Mouse (Mus musculus): ENCODE measurements around the gene Tmx1. TPM values are rescaled to one million over a fixed set of nuclear protein-coding genes. Genes with fewer than 3 reads are reported as not detected.

Tmx1 gene
- polyA plus RNA-seq (2015; fragmentation: Nextera tagmentation; extraction: Ambion mirVana), result 100 and 107 TPM in 2 replicates

- DNase-seq (ENCODE audit: low spot score), result peak; percentile 94
Observed at GRCm38 (mm10) chr12:70452726-70453645, at the start of gene Tmx1. Gene Tmx1, plus strand, starts transcription at chr12:70453095.

GRCm38 (mm10) chr12:70404327-70404726 is 48.6 kb upstream of the Tmx1 start:
- no peak for DNase-seq (ENCODE audit: low spot score)

DNA sequence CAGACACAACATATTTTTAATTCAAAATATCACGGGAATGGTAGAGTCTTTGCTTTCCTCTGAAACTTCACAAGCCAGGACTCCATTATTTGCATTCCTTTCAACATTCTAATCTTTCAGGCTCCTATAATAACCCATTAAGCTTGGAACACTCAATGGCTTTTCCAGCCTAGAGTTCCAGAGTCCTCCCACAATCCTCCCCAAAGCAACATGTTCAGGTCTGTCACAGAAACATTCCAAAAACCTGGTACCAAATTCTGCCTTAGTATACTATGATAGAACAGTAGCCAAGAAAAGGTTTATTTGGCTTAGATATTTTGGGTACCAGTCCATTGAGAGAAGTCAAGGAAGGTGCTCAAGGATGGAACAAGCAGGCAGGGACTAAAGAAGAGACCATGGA is 44.5 kb upstream of the Tmx1 start:
- no peak for DNase-seq (ENCODE audit: low spot score)

- no peak for DNase-seq (ENCODE audit: low spot score)
Observed at GRCm38 (mm10) chr12:70409600-70409999, 43.3 kb upstream of the Tmx1 start.

- DNase-seq (ENCODE audit: low spot score), result no peak
Observed at GRCm38 (mm10) chr12:70420216-70420615, 32.7 kb upstream of the Tmx1 start.

DNA sequence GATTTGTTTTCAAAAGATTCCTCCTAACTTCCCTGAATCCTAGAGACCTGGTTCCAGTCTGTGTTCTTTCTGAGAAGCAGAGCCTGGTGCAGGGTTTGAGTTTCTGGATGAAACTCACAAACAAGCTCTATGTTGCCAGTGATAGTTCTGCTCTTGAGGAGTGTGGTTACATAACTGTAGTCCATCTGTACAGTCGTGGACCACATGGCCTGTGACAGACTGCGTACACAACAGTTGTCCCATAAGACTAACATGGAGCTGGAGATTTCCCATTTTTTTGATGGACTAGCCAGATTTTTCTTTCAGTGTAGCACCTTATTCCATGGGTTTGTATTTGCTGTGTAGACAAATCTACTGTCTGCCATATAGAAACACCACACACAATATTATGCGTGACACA is 31.9 kb upstream of the Tmx1 start:
- DNase-seq (ENCODE audit: low spot score), result no peak

DNA sequence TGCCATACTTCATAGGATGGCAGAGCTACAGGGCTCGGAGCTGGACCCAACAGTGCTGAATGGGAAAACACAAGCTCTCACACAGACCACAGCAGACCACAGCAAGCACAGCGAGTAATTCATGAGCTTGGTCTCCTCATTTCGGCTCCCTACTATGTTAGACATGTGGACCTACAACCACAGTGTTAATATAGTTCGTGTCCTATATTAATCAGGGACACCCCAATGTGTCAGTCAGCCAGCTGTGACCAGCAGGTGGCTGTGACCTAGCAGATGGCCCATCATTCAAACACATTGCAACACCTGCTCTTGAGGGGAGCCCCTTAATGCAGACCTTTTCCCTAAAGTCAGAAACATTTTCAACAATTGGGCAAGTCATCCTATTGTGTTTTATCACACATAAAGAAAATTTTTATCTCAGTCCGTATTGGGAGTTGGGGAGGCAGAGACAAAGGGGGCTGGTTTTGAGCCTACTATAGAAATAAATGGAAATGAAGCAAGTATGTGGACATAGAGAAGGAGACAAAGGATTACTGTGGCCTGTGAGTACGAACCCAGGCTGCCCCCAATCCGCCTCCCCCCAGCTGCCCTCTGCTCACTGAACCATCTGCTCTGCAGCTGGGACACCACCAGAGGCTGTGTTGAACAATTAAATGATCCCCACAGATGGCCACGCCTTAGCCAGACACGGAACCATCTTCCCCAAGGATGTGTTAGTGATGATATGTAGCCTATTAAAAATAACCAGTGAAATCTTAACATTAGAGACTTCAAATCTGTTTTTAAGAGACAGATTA is 30.4 kb upstream of the Tmx1 start:
- no peak for DNase-seq (ENCODE audit: low spot score)

GRCm38 (mm10) chr12:70427885-70428284 is 25.0 kb upstream of the Tmx1 start:
- no peak for DNase-seq (ENCODE audit: low spot score)

GRCm38 (mm10) chr12:70429637-70430036 is 23.3 kb upstream of the Tmx1 start:
- DNase-seq (ENCODE audit: low spot score), result no peak

DNA sequence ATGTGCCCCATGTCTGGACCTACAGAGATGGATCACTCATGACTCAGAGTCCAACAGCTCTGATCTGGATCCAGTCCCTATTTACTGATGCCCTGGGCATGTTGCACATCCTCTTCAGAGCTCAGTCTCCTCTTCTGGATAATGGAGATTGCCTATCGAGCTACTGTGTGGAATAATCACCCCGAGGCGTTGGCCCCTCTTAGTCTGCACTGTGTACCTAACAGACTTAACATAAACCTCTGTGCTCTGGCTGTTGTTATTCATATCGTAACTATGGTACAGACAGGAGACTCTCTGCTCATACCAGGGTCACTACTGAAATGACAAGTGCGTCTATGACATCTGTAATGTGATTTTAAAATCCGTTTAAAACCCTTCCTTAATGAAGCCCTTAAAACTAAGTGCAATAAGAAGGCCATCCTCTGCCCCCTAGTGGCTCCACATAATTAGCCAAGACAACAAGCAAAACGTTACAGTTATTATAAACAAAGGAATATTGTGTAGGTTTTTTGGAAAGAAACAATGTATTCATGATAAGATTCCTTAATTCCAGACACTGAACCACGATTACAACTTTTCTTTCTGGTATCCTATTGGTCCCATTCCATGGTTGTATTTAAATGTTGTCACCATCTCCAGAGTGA is 22.5 kb upstream of the Tmx1 start:
- peak; percentile 33 for DNase-seq (ENCODE audit: low spot score)

GRCm38 (mm10) chr12:70431428-70431827 is 21.5 kb upstream of the Tmx1 start:
- DNase-seq (ENCODE audit: low spot score), result no peak

GRCm38 (mm10) chr12:70449961-70450360 is 2.9 kb upstream of the Tmx1 start:
- no peak for DNase-seq (ENCODE audit: low spot score)

DNA sequence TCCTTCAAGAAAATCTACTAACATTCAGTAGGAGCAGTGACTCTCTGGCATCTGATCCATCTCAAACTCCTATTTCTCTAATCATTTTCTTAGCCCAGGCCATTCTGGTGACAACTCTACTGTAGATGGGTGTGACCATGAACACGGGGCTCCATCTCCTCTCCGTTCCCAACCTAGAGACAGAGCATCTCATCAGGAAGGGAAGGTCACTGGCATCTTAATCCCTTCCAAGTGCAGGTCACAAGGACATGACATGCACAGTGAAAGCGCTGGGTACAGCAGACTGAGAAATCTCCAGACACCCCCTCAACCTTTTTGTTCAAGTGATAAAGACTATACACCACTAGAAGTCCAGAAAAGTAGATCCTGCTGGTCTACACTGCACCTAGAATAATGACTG is 1.4 kb upstream of the Tmx1 start:
- no peak for DNase-seq (ENCODE audit: low spot score)

DNA sequence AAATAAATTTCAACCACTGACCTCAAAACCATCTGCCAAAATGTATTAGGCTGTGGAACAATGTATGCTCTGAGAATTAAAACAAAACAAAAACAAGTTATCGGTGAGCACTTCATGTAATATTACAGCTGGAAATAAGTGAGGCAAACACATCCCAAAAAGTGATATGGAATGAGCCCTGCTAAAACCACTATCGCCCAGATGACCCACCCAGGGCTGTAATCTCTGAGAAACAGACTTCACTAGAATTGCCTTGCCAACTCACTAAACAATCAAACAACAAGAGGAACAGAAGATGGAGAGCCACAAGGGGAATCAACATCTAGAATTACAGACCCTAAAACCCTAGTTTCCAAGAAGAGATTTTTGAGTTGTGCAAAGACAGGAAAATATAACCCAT is 752 bp upstream of the Tmx1 start:
- DNase-seq (ENCODE audit: low spot score), result no peak

GRCm38 (mm10) chr12:70455226-70455625 is 2.3 kb downstream of the Tmx1 start:
- DNase-seq (ENCODE audit: low spot score), result no peak

DNA sequence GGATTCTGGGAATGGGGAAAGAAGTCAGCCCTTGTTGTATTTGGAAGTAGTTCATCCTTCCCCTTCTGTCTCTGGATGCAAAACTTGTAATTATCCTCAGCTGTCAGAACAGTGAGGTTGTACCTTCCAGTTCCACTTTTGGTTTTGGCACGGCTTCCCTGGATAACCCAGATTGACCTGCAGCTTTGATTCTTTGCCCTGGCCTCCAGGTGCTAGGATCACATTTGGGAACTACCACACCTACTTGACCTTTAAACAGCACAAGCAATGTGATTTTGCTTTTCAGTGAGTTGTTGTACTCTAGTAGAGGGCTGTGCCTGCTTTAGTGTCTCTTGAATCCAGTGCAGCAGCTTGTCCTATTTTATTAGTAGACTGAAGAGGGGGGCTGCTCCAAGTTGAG is 6.7 kb downstream of the Tmx1 start:
- DNase-seq (ENCODE audit: low spot score), result no peak

GRCm38 (mm10) chr12:70464016-70464415 is 11.1 kb downstream of the Tmx1 start:
- DNase-seq (ENCODE audit: low spot score), result no peak

GRCm38 (mm10) chr12:70475336-70475735 is 22.4 kb downstream of the Tmx1 start:
- no peak for DNase-seq (ENCODE audit: low spot score)

GRCm38 (mm10) chr12:70476884-70477576 is 24.1 kb downstream of the Tmx1 start:
- DNase-seq (ENCODE audit: low spot score), result peak; percentile 28

DNA sequence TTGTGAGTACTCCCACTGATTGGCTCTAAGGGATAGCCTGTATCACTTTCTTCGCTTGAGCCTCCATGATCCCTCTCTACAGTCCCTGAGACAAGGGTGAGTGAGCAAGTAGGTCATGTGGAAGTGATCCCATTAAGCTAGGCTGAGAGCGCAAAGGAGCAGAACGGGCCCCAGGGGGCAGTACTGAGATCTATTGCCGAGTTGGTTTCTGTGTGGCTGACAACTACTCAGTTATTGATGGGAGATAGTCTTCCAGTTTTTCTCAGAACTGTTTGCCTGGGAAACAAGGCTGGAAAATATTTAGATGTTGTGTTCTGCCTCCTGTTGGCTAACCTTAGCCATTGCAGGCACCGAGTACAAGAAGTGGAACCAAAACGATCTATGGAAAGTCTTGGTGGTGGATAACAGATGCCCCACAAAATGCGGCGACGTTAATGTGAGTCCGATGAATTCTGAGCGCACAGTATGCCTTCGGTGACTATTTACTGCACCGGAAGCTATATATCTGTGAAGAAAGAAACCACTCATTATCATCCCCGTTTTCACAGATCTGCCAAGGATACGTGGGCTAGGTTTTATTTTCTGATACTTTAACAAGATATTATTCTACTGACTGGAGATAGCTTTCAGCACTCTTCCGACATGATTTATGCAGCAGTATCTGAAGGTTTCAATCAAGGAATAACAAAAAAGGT is 24.8 kb downstream of the Tmx1 start:
- peak; percentile 34 for DNase-seq (ENCODE audit: low spot score)

DNA sequence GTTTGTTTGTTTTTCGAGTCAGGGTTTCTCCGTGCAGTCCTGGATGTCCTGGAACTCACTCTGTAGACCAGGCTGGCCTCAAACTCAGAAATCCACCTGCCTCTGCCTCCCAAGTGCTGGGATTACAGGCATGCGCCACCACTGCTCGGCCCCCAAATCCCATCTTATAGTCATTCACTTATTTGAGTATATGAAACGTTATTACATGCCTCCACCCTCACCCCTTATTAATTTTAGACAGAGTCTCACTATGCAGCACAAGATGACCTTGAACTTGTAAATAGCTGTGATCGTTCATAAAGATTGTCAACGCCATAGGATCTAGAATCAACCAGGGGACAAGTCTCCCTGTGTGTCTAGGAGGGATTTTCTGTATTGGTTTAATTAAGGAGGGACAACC is 33.1 kb downstream of the Tmx1 start:
- DNase-seq (ENCODE audit: low spot score), result no peak

Data from thymus, postnatal 0 days (tissue).